Mouse (Mus musculus) lung, postnatal 0 days (tissue): Measurements from ENCODE around the gene Klhl42.

Experiments
- CTCF ChIP-seq: IDR thresholded peaks from 2 replicates; pipeline ENCODE4 v1.5.1; 2016; ENCODE audit warnings: antibody characterized with exemption, mild to moderate bottlenecking
- EP300 ChIP-seq: IDR thresholded peaks from 2 replicates; pipeline ENCODE4 v1.6.1; 2016; ENCODE audit warnings: antibody characterized with exemption, mild to moderate bottlenecking, control low read depth

DNA sequence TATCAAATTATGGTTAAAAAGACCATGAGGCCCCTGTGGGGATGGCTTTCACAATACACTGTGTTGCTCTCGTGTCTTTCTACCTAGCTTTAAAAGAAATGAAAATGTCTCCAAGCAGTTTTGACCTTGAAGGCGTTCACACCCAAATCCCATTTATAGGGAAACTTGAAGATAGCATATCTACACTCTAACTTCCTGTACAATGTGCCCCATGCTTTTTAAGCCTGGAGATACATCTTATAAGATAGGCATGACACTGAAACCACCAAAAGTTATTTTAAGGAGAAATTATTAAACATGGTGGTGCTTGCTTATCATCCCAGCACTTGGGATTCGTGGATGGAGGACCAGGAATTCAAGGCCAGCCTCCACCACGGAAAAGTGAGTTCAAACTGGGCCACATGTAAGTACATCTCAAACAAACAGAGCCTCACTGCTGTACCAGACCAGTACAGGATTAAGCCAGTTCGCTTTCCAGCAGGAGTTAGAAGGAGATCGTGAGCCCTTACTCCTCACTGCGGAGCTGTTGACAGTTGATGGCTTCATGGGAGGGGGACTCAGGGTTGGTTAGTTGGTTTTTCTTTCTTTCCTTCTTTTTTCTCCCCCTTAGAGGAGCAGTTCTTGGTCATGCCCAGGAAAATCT lies 5.7 kb upstream of the Klhl42 start:
- TF ChIP-seq CTCF (no peak), EP300 (no peak)
